Mouse (Mus musculus): ENCODE measurements around the gene Gm19935. TPM values are rescaled to one million over a fixed set of nuclear protein-coding genes. Genes with fewer than 3 reads are reported as not detected.

The Gm19935 gene
- polyA plus RNA-seq (2014; fragmentation: Nextera tagmentation; extraction: Ambion mirVana) = not detected in 2 replicates

DNA sequence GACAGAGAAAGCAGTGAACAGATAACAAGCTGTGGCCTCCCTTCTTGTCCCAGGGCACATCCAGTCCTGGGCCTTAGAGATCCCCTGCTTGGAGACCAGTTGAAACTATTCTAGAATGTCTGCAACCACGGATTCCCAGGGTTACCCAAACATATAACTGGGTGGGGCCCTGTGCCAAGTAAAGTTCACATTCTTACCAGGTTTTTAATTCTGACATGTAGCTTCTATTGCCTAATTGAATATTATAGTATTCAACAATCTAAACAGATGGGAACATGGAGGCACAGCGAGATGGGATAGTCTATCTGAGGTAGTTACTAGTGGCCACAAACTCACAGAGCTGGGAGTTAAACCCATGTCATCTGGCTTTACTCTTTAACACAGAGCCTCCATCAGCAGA lies at the start of gene Gm19935:
TSS of gene Gm19935 (minus strand) at position 101 of the 400 bp plus-strand sequence.
- H3K27ac ChIP-seq (ENCODE audit: low read length) = no peak within 1 kb of the TSS
- no peak for ATAC-seq (ENCODE audit: insufficient number of reproducible peaks, insufficient read depth, low FRiP score, low read depth)

GRCm38 (mm10) chr8:90862038-90862437 lies 44.8 kb upstream of the Gm19935 start:
- peaks cover 16% of the 10 kb centered on the region for H3K4me1 ChIP-seq (ENCODE audit: control insufficient read depth, insufficient read depth, low read length)
- no peak overlapping the region for H3K9ac ChIP-seq (replicated peaks; ENCODE audit: low read depth, low read length)
- no peak overlapping the region for H3K4me3 ChIP-seq (ENCODE audit: low read depth, low read length)
- no peaks in the 10 kb centered on the region for H3K27me3 ChIP-seq (ENCODE audit: control insufficient read depth, insufficient read depth, low read length)
- WGBS = 9% methylated on average over 9 of the region's 9 CpGs
- H3K36me3 ChIP-seq (ENCODE audit: control insufficient read depth, insufficient read depth, low read length) = no peaks in the 10 kb centered on the region
- no peaks in the 10 kb centered on the region for H3K9me3 ChIP-seq (ENCODE audit: control insufficient read depth, low read depth, low read length)
- ATAC-seq (ENCODE audit: insufficient number of reproducible peaks, insufficient read depth, low FRiP score, low read depth) = peak; percentile 86; the same call in 1 of the 2 replicates
- peak overlapping the region; percentile 13; the same call in 1 of the 2 replicates for H3K4me2 ChIP-seq (replicated peaks; ENCODE audit: low read depth, low read length)
- H3K27ac ChIP-seq (ENCODE audit: low read length) = peak overlapping the region; percentile 91

More for the DNA sequence above, at the start of gene Gm19935:
- no peaks in the 10 kb centered on the region for H3K36me3 ChIP-seq (ENCODE audit: control insufficient read depth, insufficient read depth, low read length)
- H3K9me3 ChIP-seq (ENCODE audit: control insufficient read depth, low read depth, low read length) = no peaks in the 10 kb centered on the region
- H3K4me1 ChIP-seq (ENCODE audit: control insufficient read depth, insufficient read depth, low read length) = no peaks in the 10 kb centered on the region
- H3K4me3 ChIP-seq (ENCODE audit: low read depth, low read length) = no peak within 1 kb of the TSS
- no peaks in the 10 kb centered on the region for H3K27me3 ChIP-seq (ENCODE audit: control insufficient read depth, insufficient read depth, low read length)
- no peak within 1 kb of the TSS for H3K9ac ChIP-seq (replicated peaks; ENCODE audit: low read depth, low read length)
- WGBS = 66% methylated on average over 2 of the region's 2 CpGs
- no peak within 1 kb of the TSS for H3K4me2 ChIP-seq (replicated peaks; ENCODE audit: low read depth, low read length)

DNA sequence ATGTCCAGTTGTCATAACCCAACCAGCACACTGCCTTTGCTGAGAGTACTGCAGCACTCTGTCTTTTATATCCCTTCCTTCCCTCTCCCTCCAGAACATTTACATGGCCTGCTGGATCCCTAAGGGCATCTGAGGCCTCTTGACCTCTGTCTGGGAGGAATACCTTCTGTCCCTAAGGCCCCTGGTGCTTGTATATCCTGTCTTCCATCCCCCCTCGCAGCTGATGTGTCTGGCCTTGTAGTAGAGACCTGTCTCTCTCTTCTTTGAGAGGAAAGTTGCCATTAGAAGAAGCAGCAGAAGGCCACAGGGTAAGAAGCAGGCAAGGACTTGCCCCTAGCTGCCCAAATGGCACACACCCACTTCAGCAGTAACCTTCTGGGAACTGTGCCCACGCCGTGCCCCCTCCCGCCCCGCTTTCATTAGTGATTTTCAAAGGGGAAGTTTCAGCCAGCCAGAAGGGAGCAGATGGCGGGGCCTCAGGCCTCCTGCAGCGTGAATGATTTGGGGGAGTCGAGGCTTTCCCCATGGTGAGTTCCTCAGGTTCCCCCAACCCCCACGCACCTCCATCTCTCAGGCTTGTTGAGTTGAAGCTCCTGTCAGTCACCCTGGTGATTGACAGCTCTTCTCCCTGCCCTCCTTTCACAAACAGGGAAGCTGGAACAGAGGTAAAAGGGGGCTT lies 44.2 kb upstream of the Gm19935 start:
- Histone ChIP-seq H3K27ac (ENCODE audit: low read length) (peak overlapping the region; percentile 91), H3K9ac (replicated peaks; ENCODE audit: low read depth, low read length) (no peak overlapping the region), H3K9me3 (ENCODE audit: control insufficient read depth, low read depth, low read length) (no peaks in the 10 kb centered on the region), H3K27me3 (ENCODE audit: control insufficient read depth, insufficient read depth, low read length) (no peaks in the 10 kb centered on the region), H3K36me3 (ENCODE audit: control insufficient read depth, insufficient read depth, low read length) (no peaks in the 10 kb centered on the region), H3K4me1 (ENCODE audit: control insufficient read depth, insufficient read depth, low read length) (peaks cover 16% of the 10 kb centered on the region), H3K4me2 (replicated peaks; ENCODE audit: low read depth, low read length) (peak overlapping the region; percentile 6), H3K4me3 (ENCODE audit: low read depth, low read length) (no peak overlapping the region)
- ATAC-seq (ENCODE audit: insufficient number of reproducible peaks, insufficient read depth, low FRiP score, low read depth) = no peak
- 11% methylated on average over 9 of the region's 9 CpGs for WGBS

- 98% methylated on average over 2 of the region's 2 CpGs for WGBS
- no peak for ATAC-seq (ENCODE audit: insufficient number of reproducible peaks, insufficient read depth, low FRiP score, low read depth)
- no peak overlapping the region for H3K4me2 ChIP-seq (replicated peaks; ENCODE audit: low read depth, low read length)
- no peaks in the 10 kb centered on the region for H3K27me3 ChIP-seq (ENCODE audit: control insufficient read depth, insufficient read depth, low read length)
- no peak overlapping the region for H3K9ac ChIP-seq (replicated peaks; ENCODE audit: low read depth, low read length)
- H3K36me3 ChIP-seq (ENCODE audit: control insufficient read depth, insufficient read depth, low read length) = no peaks in the 10 kb centered on the region
- no peaks in the 10 kb centered on the region for H3K9me3 ChIP-seq (ENCODE audit: control insufficient read depth, low read depth, low read length)
- H3K4me3 ChIP-seq (ENCODE audit: low read depth, low read length) = no peak overlapping the region
- no peak overlapping the region for H3K27ac ChIP-seq (ENCODE audit: low read length)
- H3K4me1 ChIP-seq (ENCODE audit: control insufficient read depth, insufficient read depth, low read length) = peaks cover 30% of the 10 kb centered on the region
Observed at GRCm38 (mm10) chr8:90858071-90858470, 40.9 kb upstream of the Gm19935 start.

DNA sequence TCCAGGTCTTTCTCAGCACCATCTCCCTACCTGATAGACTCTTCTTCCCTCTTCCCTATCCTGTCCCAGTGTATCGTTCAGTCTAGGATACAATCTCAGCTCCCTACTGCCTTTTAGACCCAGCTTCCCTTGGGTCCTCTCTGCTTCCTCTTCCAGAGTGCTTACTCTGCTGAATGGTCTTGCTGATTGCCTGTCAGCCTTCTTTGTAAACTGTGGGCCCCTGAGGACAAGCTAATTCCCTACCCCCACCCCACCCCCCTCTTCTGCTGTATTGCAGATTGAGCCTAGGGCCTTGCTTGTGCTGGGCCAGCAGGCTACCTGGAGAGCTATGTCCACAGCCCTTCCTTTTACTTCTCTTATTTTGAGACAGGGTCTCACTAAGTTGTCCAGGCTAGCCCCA lies 39.8 kb upstream of the Gm19935 start:
- H3K27ac ChIP-seq (ENCODE audit: low read length) = no peak overlapping the region
- peaks cover 22% of the 10 kb centered on the region for H3K4me1 ChIP-seq (ENCODE audit: control insufficient read depth, insufficient read depth, low read length)
- no peak overlapping the region for H3K9ac ChIP-seq (replicated peaks; ENCODE audit: low read depth, low read length)
- H3K4me3 ChIP-seq (ENCODE audit: low read depth, low read length) = no peak overlapping the region
- no peaks in the 10 kb centered on the region for H3K36me3 ChIP-seq (ENCODE audit: control insufficient read depth, insufficient read depth, low read length)
- no peaks in the 10 kb centered on the region for H3K27me3 ChIP-seq (ENCODE audit: control insufficient read depth, insufficient read depth, low read length)
- no peak overlapping the region for H3K4me2 ChIP-seq (replicated peaks; ENCODE audit: low read depth, low read length)
- no peaks in the 10 kb centered on the region for H3K9me3 ChIP-seq (ENCODE audit: control insufficient read depth, low read depth, low read length)
- no peak for ATAC-seq (ENCODE audit: insufficient number of reproducible peaks, insufficient read depth, low FRiP score, low read depth)
- WGBS = 57% methylated on average over 1 of the region's 1 CpGs

- no peaks in the 10 kb centered on the region for H3K27me3 ChIP-seq (ENCODE audit: control insufficient read depth, insufficient read depth, low read length)
- H3K9me3 ChIP-seq (ENCODE audit: control insufficient read depth, low read depth, low read length) = no peaks in the 10 kb centered on the region
- H3K4me3 ChIP-seq (ENCODE audit: low read depth, low read length) = no peak overlapping the region
- 91% methylated on average over 3 of the region's 3 CpGs for WGBS
- H3K27ac ChIP-seq (ENCODE audit: low read length) = no peak overlapping the region
- no peaks in the 10 kb centered on the region for H3K36me3 ChIP-seq (ENCODE audit: control insufficient read depth, insufficient read depth, low read length)
- peaks cover 14% of the 10 kb centered on the region for H3K4me1 ChIP-seq (ENCODE audit: control insufficient read depth, insufficient read depth, low read length)
- ATAC-seq (ENCODE audit: insufficient number of reproducible peaks, insufficient read depth, low FRiP score, low read depth) = no peak
- H3K9ac ChIP-seq (replicated peaks; ENCODE audit: low read depth, low read length) = no peak overlapping the region
- no peak overlapping the region for H3K4me2 ChIP-seq (replicated peaks; ENCODE audit: low read depth, low read length)
Observed at GRCm38 (mm10) chr8:90856171-90856570, 39.0 kb upstream of the Gm19935 start.

- Histone ChIP-seq H3K36me3 (ENCODE audit: control insufficient read depth, insufficient read depth, low read length) (no peaks in the 10 kb centered on the region; the same call in 1 of the 2 replicates), H3K27ac (ENCODE audit: low read length) (peak overlapping the region; percentile 74; the same call in 1 of the 2 replicates), H3K4me2 (replicated peaks; ENCODE audit: low read depth, low read length) (peak overlapping the region; percentile 31; the same call in 1 of the 2 replicates), H3K4me1 (ENCODE audit: control insufficient read depth, insufficient read depth, low read length) (peaks cover 13% of the 10 kb centered on the region), H3K4me3 (ENCODE audit: low read depth, low read length) (no peak overlapping the region), H3K9ac (replicated peaks; ENCODE audit: low read depth, low read length) (no peak overlapping the region), H3K9me3 (ENCODE audit: control insufficient read depth, low read depth, low read length) (no peaks in the 10 kb centered on the region), H3K27me3 (ENCODE audit: control insufficient read depth, insufficient read depth, low read length) (no peaks in the 10 kb centered on the region)
- WGBS = 16% methylated on average over 10 of the region's 10 CpGs
- ATAC-seq (ENCODE audit: insufficient number of reproducible peaks, insufficient read depth, low FRiP score, low read depth) = peak; percentile 78
Observed at GRCm38 (mm10) chr8:90854671-90855161, 37.5 kb upstream of the Gm19935 start.

GRCm38 (mm10) chr8:90853971-90854670 lies 36.9 kb upstream of the Gm19935 start:
- no peaks in the 10 kb centered on the region for H3K9me3 ChIP-seq (ENCODE audit: control insufficient read depth, low read depth, low read length)
- no peaks in the 10 kb centered on the region for H3K27me3 ChIP-seq (ENCODE audit: control insufficient read depth, insufficient read depth, low read length)
- peak overlapping the region; percentile 74; the same call in 1 of the 2 replicates for H3K27ac ChIP-seq (ENCODE audit: low read length)
- no peaks in the 10 kb centered on the region; the same call in 1 of the 2 replicates for H3K36me3 ChIP-seq (ENCODE audit: control insufficient read depth, insufficient read depth, low read length)
- WGBS = 65% methylated on average over 9 of the region's 9 CpGs
- H3K9ac ChIP-seq (replicated peaks; ENCODE audit: low read depth, low read length) = no peak overlapping the region
- H3K4me1 ChIP-seq (ENCODE audit: control insufficient read depth, insufficient read depth, low read length) = peaks cover 13% of the 10 kb centered on the region
- ATAC-seq (ENCODE audit: insufficient number of reproducible peaks, insufficient read depth, low FRiP score, low read depth) = no peak
- H3K4me3 ChIP-seq (ENCODE audit: low read depth, low read length) = no peak overlapping the region
- H3K4me2 ChIP-seq (replicated peaks; ENCODE audit: low read depth, low read length) = peak overlapping the region; percentile 31; the same call in 1 of the 2 replicates

All from stomach, embryonic 14.5 days (tissue).